Mouse (Mus musculus) limb, embryonic 13.5 days (tissue): Measurements from ENCODE around the gene Slc24a4. TPM values are rescaled to one million over a fixed set of nuclear protein-coding genes. Genes with fewer than 3 reads are reported as not detected.

ENCODE experiments used
- ATAC-seq: fragments of 200-750 bp; cut with Nextera tagmentation; 2 replicates; pipeline ENCODE4 v1.8.0; 2017; ENCODE audit warnings: low read depth, moderate number of reproducible peaks, moderate TSS enrichment; ENCODE audit not compliant: low FRiP score
- H3K27ac ChIP-seq: fragments of 300-500 bp; sonication (generic); 2 replicates; pipeline ENCODE4 v1.5.1; 2015; ENCODE audit warnings: inconsistent platforms, mild to moderate bottlenecking, moderate library complexity
- H3K27me3 ChIP-seq: fragments of 300-500 bp; sonication (generic); 2 replicates; pipeline ENCODE4 v1.6.1; 2015; ENCODE audit warnings: mild to moderate bottlenecking, inconsistent platforms
- H3K36me3 ChIP-seq: fragments of 300-500 bp; sonication (generic); 2 replicates; pipeline ENCODE4 v1.6.1; 2015; ENCODE audit warnings: inconsistent platforms, mild to moderate bottlenecking, moderate library complexity
- H3K4me1 ChIP-seq: fragments of 300-500 bp; sonication (generic); 2 replicates; pipeline ENCODE4 v1.6.1; 2015; ENCODE audit warnings: inconsistent platforms
- H3K4me2 ChIP-seq: fragments of 300-500 bp; sonication (generic); replicated peaks from 2 replicates; pipeline ENCODE4 v1.6.1; 2015; ENCODE audit warnings: inconsistent platforms, mild to moderate bottlenecking, moderate library complexity
- H3K4me3 ChIP-seq: fragments of 300-500 bp; sonication (generic); 2 replicates; pipeline ENCODE4 v1.5.1; 2015; ENCODE audit warnings: moderate library complexity, mild to moderate bottlenecking, inconsistent platforms
- H3K9ac ChIP-seq: fragments of 300-500 bp; sonication (generic); 2 replicates; pipeline ENCODE4 v1.6.1; 2015; ENCODE audit warnings: mild to moderate bottlenecking, inconsistent platforms
- H3K9me3 ChIP-seq: fragments of 300-500 bp; sonication (generic); 2 replicates; pipeline ENCODE4 v1.6.1; 2016; ENCODE audit warnings: inconsistent platforms
- WGBS: fragments of 180-500 bp; shearing (Covaris S2); methylation state at CpG from one replicate; pipeline ENCODE4 v1.1.7; 2015; 5-methylcytosine and 5-hydroxymethylcytosine counted together
- polyA plus RNA-seq: library from polyadenylated mRNA; unstranded; fragments of >200 nt; fragmentation: Nextera tagmentation; extraction: Ambion mirVana; gene quantifications from 2 replicates; pipeline ENCODE4 v1.2.1, GENCODE M21; 2015

The Slc24a4 gene
- polyA plus RNA-seq, 1 experiment from 2014 or later, result 0.85 TPM

- H3K4me2 ChIP-seq, result no peak overlapping the region
- 60% methylated on average over 10 of the region's 10 CpGs for WGBS
- peaks cover 41% of the 10 kb centered on the region for H3K4me1 ChIP-seq
- no peak overlapping the region for H3K9ac ChIP-seq
- no peaks in the 10 kb centered on the region for H3K9me3 ChIP-seq
- no peak overlapping the region for H3K4me3 ChIP-seq
- H3K27ac ChIP-seq, result no peak overlapping the region
- no peaks in the 10 kb centered on the region for H3K27me3 ChIP-seq
- ATAC-seq, result no peak
- H3K36me3 ChIP-seq, result no peaks in the 10 kb centered on the region
Measured at GRCm38 (mm10) chr12:102305069-102305836, 176.7 kb downstream of the Slc24a4 start.

DNA sequence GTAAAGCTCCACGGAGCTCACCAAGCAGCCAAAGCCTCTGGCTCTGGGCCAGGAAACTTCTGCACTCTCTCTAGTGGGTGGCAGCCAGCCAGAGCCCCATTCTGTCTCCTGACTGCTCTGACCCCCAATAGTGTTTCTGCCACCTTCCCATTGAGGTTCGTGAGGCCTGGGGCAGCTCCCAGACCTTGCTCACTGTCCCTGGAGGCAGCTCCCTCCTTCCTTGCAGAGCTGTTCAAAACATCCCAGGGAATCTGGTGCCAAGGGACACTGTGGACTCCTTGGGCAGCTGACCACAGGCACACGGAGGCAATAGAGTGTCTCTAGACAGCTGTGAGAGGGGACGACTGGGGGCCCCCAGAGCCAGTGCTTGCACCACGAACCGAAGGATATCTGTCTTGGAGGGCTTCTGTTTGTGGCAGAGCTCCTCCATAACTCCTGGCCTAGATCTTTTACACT is 179.5 kb downstream of the Slc24a4 start:
- ATAC-seq, result 0 out of 2 replicates have a peak, but pooled peaks have one; percentile 7
- H3K36me3 ChIP-seq, result 0 out of 2 replicates have a peak, but pooled peaks cover 3% of the 10 kb centered on the region
- no peaks in the 10 kb centered on the region for H3K27me3 ChIP-seq
- H3K4me2 ChIP-seq, result no peak overlapping the region
- no peak overlapping the region for H3K9ac ChIP-seq
- WGBS, result 50% methylated on average over 6 of the region's 6 CpGs
- no peak overlapping the region for H3K4me3 ChIP-seq
- peaks cover 32% of the 10 kb centered on the region for H3K4me1 ChIP-seq
- no peaks in the 10 kb centered on the region for H3K9me3 ChIP-seq
- H3K27ac ChIP-seq, result peak overlapping the region; percentile 75

DNA sequence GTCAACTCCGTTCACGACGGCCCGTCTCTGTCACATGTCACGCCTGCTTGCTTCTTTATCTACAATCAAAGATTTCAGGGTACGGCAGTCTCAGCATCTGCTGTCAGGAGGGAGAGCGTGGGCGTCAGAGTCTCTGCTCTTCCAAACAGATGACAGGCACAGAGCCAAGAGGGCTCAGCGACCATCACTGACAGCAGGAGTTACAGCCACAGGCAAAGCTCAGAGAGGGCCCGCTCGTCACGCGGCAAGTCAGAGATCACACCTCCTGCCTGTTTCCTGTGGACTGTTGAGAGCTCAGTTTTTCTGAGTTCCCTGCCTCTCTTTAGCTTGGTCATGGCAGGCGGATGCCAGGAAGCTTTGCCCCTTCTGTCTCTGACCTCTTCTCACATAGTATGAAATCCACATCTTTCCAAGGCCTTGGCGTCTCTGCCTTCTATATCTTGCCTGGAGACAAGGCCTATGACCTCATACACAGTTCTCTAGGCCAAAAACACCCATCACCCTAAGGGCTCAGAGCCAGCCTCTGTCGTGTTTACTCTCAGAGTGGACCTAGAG is 180.0 kb downstream of the Slc24a4 start:
- Histone ChIP-seq H3K4me2 (no peak overlapping the region), H3K36me3 (peaks cover 6% of the 10 kb centered on the region; the same call in 1 of the 2 replicates), H3K9ac (no peak overlapping the region), H3K4me1 (peaks cover 27% of the 10 kb centered on the region), H3K27ac (no peak overlapping the region), H3K9me3 (no peaks in the 10 kb centered on the region), H3K4me3 (no peak overlapping the region), H3K27me3 (no peaks in the 10 kb centered on the region)
- WGBS, result 63% methylated on average over 16 of the region's 16 CpGs
- ATAC-seq, result 0 out of 2 replicates have a peak, but pooled peaks have one; percentile 1

- H3K4me3 ChIP-seq, result no peak overlapping the region
- H3K27ac ChIP-seq, result no peak overlapping the region
- ATAC-seq, result no peak
- no peaks in the 10 kb centered on the region for H3K9me3 ChIP-seq
- peaks cover 21% of the 10 kb centered on the region for H3K4me1 ChIP-seq
- H3K36me3 ChIP-seq, result peaks cover 6% of the 10 kb centered on the region; the same call in 1 of the 2 replicates
- no peaks in the 10 kb centered on the region for H3K27me3 ChIP-seq
- H3K4me2 ChIP-seq, result no peak overlapping the region
- 92% methylated on average over 11 of the region's 11 CpGs for WGBS
- no peak overlapping the region for H3K9ac ChIP-seq
Measured at GRCm38 (mm10) chr12:102309099-102309799, 180.7 kb downstream of the Slc24a4 start.

DNA sequence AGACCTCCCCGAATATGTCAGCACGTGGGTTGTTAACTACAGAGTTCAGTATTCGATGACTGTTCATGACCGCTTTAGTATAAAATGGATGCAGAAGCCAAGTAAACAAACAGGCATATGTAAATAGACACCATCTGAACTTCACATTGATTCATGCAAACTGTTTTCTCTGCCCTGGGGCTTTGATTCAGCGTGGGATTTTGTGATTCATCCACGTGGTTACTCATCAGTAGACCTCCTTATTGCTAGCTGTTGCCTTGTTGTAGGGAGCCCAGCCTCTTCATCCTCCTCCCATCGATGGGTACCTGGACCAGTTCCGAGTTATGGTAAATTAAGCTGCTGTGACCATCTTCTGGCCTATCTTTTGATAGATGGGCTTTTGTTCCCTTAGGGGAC is 181.3 kb downstream of the Slc24a4 start:
- no peak overlapping the region for H3K4me3 ChIP-seq
- no peak overlapping the region for H3K4me2 ChIP-seq
- H3K27ac ChIP-seq, result no peak overlapping the region
- ATAC-seq, result no peak
- H3K36me3 ChIP-seq, result peaks cover 7% of the 10 kb centered on the region
- no peaks in the 10 kb centered on the region for H3K27me3 ChIP-seq
- 92% methylated on average over 8 of the region's 8 CpGs for WGBS
- peaks cover 19% of the 10 kb centered on the region for H3K4me1 ChIP-seq
- H3K9me3 ChIP-seq, result no peaks in the 10 kb centered on the region
- H3K9ac ChIP-seq, result no peak overlapping the region

- WGBS, result 86% methylated on average over 3 of the region's 3 CpGs
- no peak for ATAC-seq
- no peak overlapping the region for H3K27ac ChIP-seq
- no peak overlapping the region for H3K4me3 ChIP-seq
- no peak overlapping the region for H3K4me2 ChIP-seq
- H3K9ac ChIP-seq, result no peak overlapping the region
- H3K27me3 ChIP-seq, result no peaks in the 10 kb centered on the region
- peaks cover 16% of the 10 kb centered on the region for H3K4me1 ChIP-seq
- H3K36me3 ChIP-seq, result peaks cover 11% of the 10 kb centered on the region
- H3K9me3 ChIP-seq, result no peaks in the 10 kb centered on the region
Measured at GRCm38 (mm10) chr12:102310261-102310660, 181.7 kb downstream of the Slc24a4 start.

- Histone ChIP-seq H3K27ac (no peak overlapping the region), H3K36me3 (peaks cover 16% of the 10 kb centered on the region), H3K4me2 (no peak overlapping the region), H3K27me3 (no peaks in the 10 kb centered on the region), H3K4me3 (no peak overlapping the region), H3K9ac (no peak overlapping the region), H3K9me3 (no peaks in the 10 kb centered on the region), H3K4me1 (peaks cover 16% of the 10 kb centered on the region)
- 81% methylated on average over 5 of the region's 5 CpGs for WGBS
- no peak for ATAC-seq
Measured at GRCm38 (mm10) chr12:102311454-102311853, 182.9 kb downstream of the Slc24a4 start.

Other genes with a start within 250 kb of the Slc24a4 start
- 29.7 and 33.4 TPM in 2 replicates for gene Trip11, start 215.5 kb upstream of the Slc24a4 start, polyA plus RNA-seq
- gene Atxn3, start 170.5 kb upstream of the Slc24a4 start, polyA plus RNA-seq, result 9.8 and 10.1 TPM in 2 replicates
- 30.6 and 31.4 TPM in 2 replicates for gene Cpsf2, start 152.7 kb upstream of the Slc24a4 start, polyA plus RNA-seq
- gene Rin3, start 154.3 kb downstream of the Slc24a4 start, polyA plus RNA-seq, result 6.9 and 7.1 TPM in 2 replicates